Mouse (Mus musculus) CH12.LX (cell line): ENCODE measurements at regions not wholly inside any gene's neighbourhood (a gene's known extent, or its start where the extent isn't known, plus 50 kb on each side); places are given as distances from the start of the nearest gene placed in this dataset.

Source experiments
- DNase-seq: peaks from one replicate; pipeline ENCODE4 v3.0.0-alpha.2; 2013; ENCODE audit errors: extremely low read depth
- H3K27ac ChIP-seq: 2 replicates; pipeline ENCODE4 v1.5.1; 2012; ENCODE audit warnings: low read depth, mild to moderate bottlenecking, control low read depth, moderate library complexity; ENCODE audit not compliant: insufficient read depth
- H3K27me3 ChIP-seq: replicated peaks from 2 replicates; pipeline ENCODE3; 2012; ENCODE audit warnings: inconsistent platforms
- H3K36me3 ChIP-seq, 2 experiments: replicated peaks in 1 of 2; 2 replicates each; pipeline versions ENCODE3 to v1.6.1; 2012; ENCODE audit warnings: inconsistent platforms in 1 of 2, low read length in 1 of 2, mild to moderate bottlenecking in 1 of 2, mixed read lengths in 1 of 2, moderate library complexity in 1 of 2; ENCODE audit not compliant: control insufficient read depth in 1 of 2, insufficient read depth in 1 of 2
- H3K4me1 ChIP-seq, 2 experiments: 2 replicates each; pipeline ENCODE4 v1.6.1; 2012; ENCODE audit warnings: inconsistent platforms in 1 of 2, moderate library complexity in 1 of 2; ENCODE audit not compliant: insufficient read depth in 2 of 2, control insufficient read depth in 1 of 2
- H3K4me2 ChIP-seq: 2 replicates; pipeline ENCODE4 v1.6.1; 2012; ENCODE audit warnings: low read depth, mild to moderate bottlenecking, control low read depth; ENCODE audit not compliant: poor library complexity, insufficient read depth, severe bottlenecking
- H3K4me3 ChIP-seq, 3 experiments: fragments of 150-350 bp in 1 of 3; sonication (generic) in 1 of 3; replicated peaks in 1 of 3; 2 replicates each; pipeline versions ENCODE3 to v1.5.1; 2011 to 2012; ENCODE audit warnings: low read depth in 2 of 3, low read length in 2 of 3, mild to moderate bottlenecking in 2 of 3, moderate library complexity in 2 of 3, control low read depth in 1 of 3, improper control_type of control experiment in 1 of 3, inconsistent platforms in 1 of 3, mixed read lengths in 1 of 3; ENCODE audit not compliant: poor library complexity in 1 of 3
- H3K79me2 ChIP-seq: replicated peaks from 2 replicates; pipeline ENCODE4 v1.6.1; 2012; ENCODE audit warnings: mild to moderate bottlenecking, moderate library complexity; ENCODE audit not compliant: control insufficient read depth, poor library complexity, insufficient read depth, severe bottlenecking; ENCODE audit errors: extremely low read depth
- H3K9ac ChIP-seq: 2 replicates; pipeline ENCODE4 v1.6.1; 2012; ENCODE audit warnings: low read depth, mild to moderate bottlenecking, control low read depth, moderate library complexity; ENCODE audit not compliant: insufficient read depth
- H3K9me3 ChIP-seq: replicated peaks from 2 replicates; pipeline ENCODE3; 2012; ENCODE audit warnings: low read length, inconsistent platforms, mixed read lengths
- BHLHE40 ChIP-seq: IDR thresholded peaks from 2 replicates; pipeline ENCODE4 v1.6.1; 2011; ENCODE audit warnings: mild to moderate bottlenecking, low read depth, low read length, improper control_type of control experiment
- CHD2 ChIP-seq: IDR thresholded peaks from 2 replicates; pipeline ENCODE4 v1.6.1; 2011; ENCODE audit warnings: low read length, improper control_type of control experiment
- CTCF ChIP-seq, 2 experiments: IDR thresholded peaks in 1 of 2; conservative IDR thresholded peaks in 1 of 2; 2 replicates each; pipeline ENCODE4 v1.5.1; 2011 to 2012; ENCODE audit warnings: low read depth in 2 of 2, low read length in 2 of 2, improper control_type of control experiment in 1 of 2, inconsistent platforms in 1 of 2, mild to moderate bottlenecking in 1 of 2, moderate library complexity in 1 of 2
- ETS1 ChIP-seq: conservative IDR thresholded peaks from 2 replicates; pipeline ENCODE4 v1.6.1; 2012; ENCODE audit warnings: low read depth, mild to moderate bottlenecking, inconsistent platforms, low read length, improper control_type of control experiment, moderate library complexity
- HCFC1 ChIP-seq: IDR thresholded peaks from 2 replicates; pipeline ENCODE4 v1.6.1; 2012; ENCODE audit warnings: low read depth, mild to moderate bottlenecking, inconsistent platforms, low read length, improper control_type of control experiment
- IRF4 ChIP-seq: IDR thresholded peaks from 2 replicates; pipeline ENCODE4 v1.6.1; 2014; ENCODE audit warnings: low read depth, mild to moderate bottlenecking, inconsistent platforms, low read length, improper control_type of control experiment
- KAT2A ChIP-seq: IDR thresholded peaks from 2 replicates; pipeline ENCODE4 v1.6.1; 2012; ENCODE audit warnings: low read length, improper control_type of control experiment, inconsistent platforms; ENCODE audit not compliant: insufficient replicate concordance
- MYC ChIP-seq: IDR thresholded peaks from 2 replicates; pipeline ENCODE4 v1.6.1; 2011; ENCODE audit warnings: low read depth, mild to moderate bottlenecking, improper control_type of control experiment, low read length
- NELFE ChIP-seq: IDR thresholded peaks from 2 replicates; pipeline ENCODE4 v1.6.1; 2011; ENCODE audit warnings: low read depth, low read length, improper control_type of control experiment
- POLR2A ChIP-seq: IDR thresholded peaks from 2 replicates; pipeline ENCODE4 v1.6.1; 2011; ENCODE audit warnings: low read depth, mild to moderate bottlenecking, improper control_type of control experiment, low read length
- RAD21 ChIP-seq: IDR thresholded peaks from 2 replicates; pipeline ENCODE4 v1.6.1; 2011; ENCODE audit warnings: low read depth, mild to moderate bottlenecking, low read length, improper control_type of control experiment, moderate library complexity
- RCOR1 ChIP-seq: conservative IDR thresholded peaks from 2 replicates; pipeline ENCODE4 v1.6.1; 2012; ENCODE audit warnings: low read depth, mild to moderate bottlenecking, inconsistent platforms, low read length, improper control_type of control experiment
- SIN3A ChIP-seq: IDR thresholded peaks from 2 replicates; pipeline ENCODE4 v1.6.1; 2012; ENCODE audit warnings: low read length, improper control_type of control experiment, inconsistent platforms
- SMC3 ChIP-seq: IDR thresholded peaks from 2 replicates; pipeline ENCODE4 v1.6.1; 2011; ENCODE audit warnings: low read depth, low read length, improper control_type of control experiment
- TBP ChIP-seq: conservative IDR thresholded peaks from 2 replicates; pipeline ENCODE4 v1.6.1; 2011; ENCODE audit warnings: low read depth, low read length, improper control_type of control experiment
- ZKSCAN1 ChIP-seq: IDR thresholded peaks from 2 replicates; pipeline ENCODE4 v1.6.1; 2012; ENCODE audit warnings: low read depth, inconsistent platforms, low read length, improper control_type of control experiment, borderline replicate concordance
- dilution Hi-C: fragments of 300-500 bp; cut with MboI; formaldehyde crosslinking; loops from 2 replicates; pipeline ENCODE4 v1.14.3; 2020; ENCODE audit warnings: low sequenced_read_pairs; ENCODE audit not compliant: extremely low pct_unique_long_range_greater_than_20kb, extremely low pct_ligation_motif_present
- in situ Hi-C: fragments of 300-500 bp; cut with MboI; formaldehyde crosslinking; loops from 3 replicates; pipeline ENCODE4 v1.14.3; 2019; ENCODE audit warnings: low sequenced_read_pairs, low pct_ligation_motif_present, low pct_unique_long_range_greater_than_20kb, mixed read lengths

DNA sequence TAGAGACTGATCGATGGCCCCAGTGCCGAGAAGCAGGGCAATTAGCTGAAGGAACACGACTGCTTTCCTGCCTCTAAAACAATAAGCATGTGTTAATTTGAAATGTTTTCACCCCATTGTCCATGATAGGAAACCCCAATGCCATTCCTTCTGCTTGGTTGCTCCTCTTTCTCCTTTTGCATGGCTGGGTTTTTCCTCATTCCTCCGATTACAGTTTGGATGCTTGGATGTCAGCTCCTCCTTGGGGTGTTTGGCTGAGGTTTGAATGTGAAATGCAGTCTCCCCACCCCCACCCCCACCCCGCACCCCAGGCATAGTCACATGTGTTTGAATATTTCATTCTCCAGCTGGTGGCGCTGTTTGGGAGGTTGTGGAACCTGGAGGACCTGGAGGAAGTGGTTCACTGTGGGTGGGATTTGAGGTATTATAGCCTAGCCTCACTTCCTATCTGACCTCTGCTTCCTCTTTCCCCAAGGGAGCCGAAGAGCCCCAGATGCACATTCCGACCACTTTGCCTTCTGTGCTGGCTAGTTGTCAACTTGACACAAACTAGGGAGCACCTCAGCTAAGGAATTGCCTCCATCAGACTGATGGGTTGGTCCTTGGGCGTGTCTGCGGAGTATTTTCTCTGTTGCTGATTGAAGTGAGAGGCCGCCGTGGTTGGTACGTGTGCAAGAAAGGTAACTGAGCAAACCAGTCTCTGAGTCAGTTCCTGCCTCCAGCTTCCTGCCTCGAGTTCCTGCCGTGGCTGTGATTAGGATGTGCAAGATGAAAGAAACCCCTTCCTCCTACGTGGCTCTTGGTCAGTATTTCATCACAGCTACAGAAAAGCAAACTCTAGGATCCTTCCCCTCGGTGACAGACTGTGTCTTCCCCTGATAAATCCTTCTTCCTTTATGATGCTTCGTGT, 128.6 kb upstream of the Grik3 start:
- H3K27me3 ChIP-seq = peaks cover 75% of the 10 kb centered on the region
- H3K9ac ChIP-seq = no peak overlapping the region
- no peaks in the 10 kb centered on the region for H3K79me2 ChIP-seq
- H3K4me1 ChIP-seq = peaks cover 7 to 13% of the 10 kb centered on the region in 2 experiments
- DNase-seq = peak; percentile 70
- H3K27ac ChIP-seq = no peak overlapping the region
- dilution Hi-C loops (no loop called here), in situ Hi-C loops (no loop called here)
- TF ChIP-seq RAD21 = peak; percentile 41
- TF ChIP-seq SMC3 = peak; percentile 41
- TF ChIP-seq CTCF (conservative IDR thresholded peaks at IDR 0.05 in 1 of 2, IDR thresholded peaks at IDR 0.05 in 1 of 2; ENCODE audit: low read depth in 2 of 2, low read length in 2 of 2) = peak in 1 of 2 experiments; percentile 46; a peak in 2 of 4 replicates
- no peak for TF ChIP-seq TBP
- H3K4me2 ChIP-seq = peak overlapping the region; percentile 42
- no peaks in the 10 kb centered on the region for H3K9me3 ChIP-seq
- H3K4me3 ChIP-seq = peak overlapping the region; percentile 6 to 24 (median 13)
- H3K36me3 ChIP-seq = no peaks in the 10 kb centered on the region

GRCm38 (mm10) chr4:125358356-125358755, 132.1 kb upstream of the Grik3 start:
- H3K27me3 ChIP-seq = peaks cover 76% of the 10 kb centered on the region
- TF ChIP-seq RCOR1 (no peak), SIN3A (no peak), HCFC1 (no peak), BHLHE40 (no peak), IRF4 (no peak), ETS1 (no peak), MYC (no peak), CHD2 (no peak), POLR2A (no peak), SMC3 (no peak), ZKSCAN1 (no peak), KAT2A (no peak), NELFE (no peak)
- in situ Hi-C loops (no loop called here), dilution Hi-C loops (no loop called here)
- no peak overlapping the region for H3K27ac ChIP-seq
- H3K36me3 ChIP-seq = no peaks in the 10 kb centered on the region
- H3K4me1 ChIP-seq = peaks cover 7 to 34% of the 10 kb centered on the region in 2 experiments
- no peak for DNase-seq
- no peak overlapping the region for H3K9ac ChIP-seq
- H3K4me3 ChIP-seq = no peak overlapping the region
- no peaks in the 10 kb centered on the region for H3K9me3 ChIP-seq
- H3K79me2 ChIP-seq = no peaks in the 10 kb centered on the region
- no peak overlapping the region for H3K4me2 ChIP-seq
